10 mouse cellular contexts compared by ENCODE assay signal in the genomic region with DNA sequence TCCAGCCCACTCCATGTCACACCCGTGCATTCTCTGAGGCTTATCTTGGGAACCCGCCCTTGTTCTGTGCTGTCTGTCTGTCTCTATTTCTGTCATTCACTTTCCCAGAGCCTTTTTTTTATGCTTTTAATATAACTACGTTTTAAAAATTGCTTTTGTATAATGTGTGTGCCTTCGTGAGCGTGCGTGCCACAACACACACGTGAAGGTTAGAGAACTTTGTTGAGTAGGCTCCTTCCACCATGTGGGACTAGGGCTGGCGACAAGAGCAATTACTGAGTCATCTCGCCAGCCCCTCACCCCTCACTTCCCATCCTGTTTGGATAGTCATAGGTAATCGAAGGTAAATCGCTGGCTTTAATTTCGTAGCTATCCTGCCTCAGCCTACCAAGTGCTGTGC. TPM values are rescaled to one million over a fixed set of nuclear protein-coding genes. Genes with fewer than 3 reads are reported as not detected.
A peak's percentile ranks its signal among the peaks of the same experiment; 100 is the strongest.
DNase-seq lines count a peak whose midpoint lies in the region; ATAC-seq lines count a peak whose summit lies in the region.
"Had no signal": no experiment of that assay in that cellular context is flagged by ENCODE, and none has a peak within 500 bp of the region (broad histone marks: within the 10 kb centered on the region; RNA-seq: fewer than 3 reads in every experiment).

No protein-coding gene starts in this region.

- H3K9ac ChIP-seq in forebrain, embryonic 12.5 days = no peak overlapping the region
- no peak overlapping the region for H3K9ac ChIP-seq in forebrain, embryonic 14.5 days (ENCODE audit: low read length)
- H3K9ac ChIP-seq in hindbrain, embryonic 15.5 days = no peak overlapping the region
- H3K9ac ChIP-seq in hindbrain, embryonic 16.5 days (ENCODE audit: low read depth, low read length) = no peak overlapping the region
- no peak overlapping the region for H3K9ac ChIP-seq in limb, embryonic 15.5 days

- peaks cover 19% of the 10 kb centered on the region for H3K36me3 ChIP-seq in forebrain, embryonic 12.5 days (replicated peaks)
- H3K36me3 ChIP-seq in forebrain, embryonic 14.5 days (ENCODE audit: control insufficient read depth, insufficient read depth, low read length) = peaks cover 15% of the 10 kb centered on the region
- H3K36me3 ChIP-seq in hindbrain, embryonic 15.5 days = peaks cover 3% of the 10 kb centered on the region; the same call in 1 of the 2 replicates
- peaks cover 1% of the 10 kb centered on the region for H3K36me3 ChIP-seq in hindbrain, embryonic 16.5 days (ENCODE audit: control insufficient read depth, insufficient read depth, low read length)
- H3K36me3 ChIP-seq in limb, embryonic 15.5 days = peaks cover 8% of the 10 kb centered on the region

- no peak overlapping the region for H3K27ac ChIP-seq in forebrain, embryonic 12.5 days
- H3K27ac ChIP-seq in forebrain, embryonic 14.5 days (ENCODE audit: low read depth, low read length) = no peak overlapping the region
- H3K27ac ChIP-seq in hindbrain, embryonic 15.5 days (replicated peaks) = no peak overlapping the region
- no peak overlapping the region for H3K27ac ChIP-seq in hindbrain, embryonic 16.5 days (ENCODE audit: low read depth, low read length)
- peak overlapping the region; percentile 18; the same call in 1 of the 2 replicates for H3K27ac ChIP-seq in limb, embryonic 15.5 days

- H3K27me3 ChIP-seq in forebrain, embryonic 12.5 days = peaks cover 76% of the 10 kb centered on the region
- peaks cover 61% of the 10 kb centered on the region for H3K27me3 ChIP-seq in forebrain, embryonic 14.5 days (replicated peaks; ENCODE audit: control insufficient read depth, insufficient read depth, low read length)
- H3K27me3 ChIP-seq in hindbrain, embryonic 15.5 days = peaks cover 61% of the 10 kb centered on the region
- H3K27me3 ChIP-seq in hindbrain, embryonic 16.5 days (replicated peaks; ENCODE audit: control insufficient read depth, insufficient read depth, low read length) = peaks cover 53% of the 10 kb centered on the region
- peaks cover 43% of the 10 kb centered on the region for H3K27me3 ChIP-seq in limb, embryonic 15.5 days
- H3K27me3 ChIP-seq: Patski had no signal

- 27% methylated on average over 12 of the region's 12 CpGs for WGBS in forebrain, embryonic 12.5 days
- WGBS in forebrain, embryonic 14.5 days = 31% methylated on average over 12 of the region's 12 CpGs
- WGBS in hindbrain, embryonic 15.5 days = 38% methylated on average over 12 of the region's 12 CpGs
- WGBS in hindbrain, embryonic 16.5 days = 34% methylated on average over 12 of the region's 12 CpGs
- WGBS in limb, embryonic 15.5 days = 39% methylated on average over 12 of the region's 12 CpGs

- peaks cover 39% of the 10 kb centered on the region for H3K4me1 ChIP-seq in forebrain, embryonic 12.5 days
- H3K4me1 ChIP-seq in forebrain, embryonic 14.5 days (ENCODE audit: control insufficient read depth, insufficient read depth, low read length) = peaks cover 7% of the 10 kb centered on the region
- H3K4me1 ChIP-seq in hindbrain, embryonic 15.5 days (replicated peaks) = peaks cover 51% of the 10 kb centered on the region
- peaks cover 37% of the 10 kb centered on the region for H3K4me1 ChIP-seq in hindbrain, embryonic 16.5 days (ENCODE audit: control insufficient read depth, insufficient read depth, low read depth, low read length)
- peaks cover 69% of the 10 kb centered on the region for H3K4me1 ChIP-seq in limb, embryonic 15.5 days

- H3K4me2 ChIP-seq in forebrain, embryonic 12.5 days = 0 out of 2 replicates have a peak overlapping the region, but pooled peaks have one; percentile 15
- H3K4me2 ChIP-seq in forebrain, embryonic 14.5 days (ENCODE audit: low read length) = no peak overlapping the region
- H3K4me2 ChIP-seq in hindbrain, embryonic 15.5 days = 0 out of 2 replicates have a peak overlapping the region, but pooled peaks have one; percentile 0
- H3K4me2 ChIP-seq in hindbrain, embryonic 16.5 days (ENCODE audit: low read length) = no peak overlapping the region
- peak overlapping the region; percentile 32 for H3K4me2 ChIP-seq in limb, embryonic 15.5 days

- H3K4me3 ChIP-seq in forebrain, embryonic 12.5 days (replicated peaks) = 0 out of 2 replicates have a peak overlapping the region, but pooled peaks have one; percentile 8
- no peak overlapping the region for H3K4me3 ChIP-seq in forebrain, embryonic 14.5 days (ENCODE audit: low read depth, low read length)
- no peak overlapping the region for H3K4me3 ChIP-seq in hindbrain, embryonic 15.5 days
- H3K4me3 ChIP-seq in hindbrain, embryonic 16.5 days (ENCODE audit: low read length) = no peak overlapping the region
- H3K4me3 ChIP-seq in limb, embryonic 15.5 days = peak overlapping the region; percentile 13; the same call in 1 of the 2 replicates

- no peaks in the 10 kb centered on the region for H3K9me3 ChIP-seq in forebrain, embryonic 12.5 days
- no peaks in the 10 kb centered on the region for H3K9me3 ChIP-seq in forebrain, embryonic 14.5 days (replicated peaks; ENCODE audit: control insufficient read depth, low read length)
- H3K9me3 ChIP-seq in hindbrain, embryonic 15.5 days = no peaks in the 10 kb centered on the region
- H3K9me3 ChIP-seq in hindbrain, embryonic 16.5 days (ENCODE audit: control insufficient read depth, low read length) = no peaks in the 10 kb centered on the region
- no peaks in the 10 kb centered on the region for H3K9me3 ChIP-seq in limb, embryonic 15.5 days

- no peak for DNase-seq in forebrain, embryonic 14.5 days (ENCODE audit: low spot score)
- peak; percentile 14 for DNase-seq in ES-CJ7 (ENCODE audit: low read depth, low spot score)
- DNase-seq in left cerebral cortex, adult 11 months (ENCODE audit: low spot score) = no peak
- DNase-seq in adrenal gland, postnatal 14 days = no peak

- no peak for ATAC-seq in forebrain, embryonic 12.5 days (ENCODE audit: low FRiP score)
- no peak for ATAC-seq in forebrain, embryonic 14.5 days
- no peak for ATAC-seq in hindbrain, embryonic 15.5 days (ENCODE audit: low FRiP score, low read depth)
- no peak for ATAC-seq in hindbrain, embryonic 16.5 days
- ATAC-seq in limb, embryonic 15.5 days (ENCODE audit: insufficient number of reproducible peaks, low FRiP score, low TSS enrichment, low read depth) = no peak
- ATAC-seq: Patski had no signal

RNA-seq across cellular contexts. Expression of a gene that starts 4.0 kb away (rescaled TPM):
- 126 and 127 TPM in 2 replicates for polyA plus RNA-seq in forebrain, embryonic 12.5 days (2016; fragmentation: Nextera tagmentation; extraction: Ambion mirVana)
- polyA plus RNA-seq in forebrain, embryonic 14.5 days (2014; fragmentation: Nextera tagmentation; extraction: Ambion mirVana) = 174 and 199 TPM in 2 replicates
- 161 and 177 TPM in 2 replicates for polyA plus RNA-seq in hindbrain, embryonic 15.5 days (2015; fragmentation: Nextera tagmentation; extraction: Ambion mirVana)
- 173 and 192 TPM in 2 replicates for polyA plus RNA-seq in hindbrain, embryonic 16.5 days (2015; fragmentation: Nextera tagmentation; extraction: Ambion mirVana)
- polyA plus RNA-seq in limb, embryonic 15.5 days (2015; fragmentation: Nextera tagmentation; extraction: Ambion mirVana) = 136 and 149 TPM in 2 replicates
- total RNA-seq in adrenal gland, postnatal 14 days (2021) = 116 and 123 TPM in 2 replicates

RNA-seq across cellular contexts. Expression of a gene that starts 8.1 kb away (rescaled TPM):
- polyA plus RNA-seq in forebrain, embryonic 12.5 days (2016; fragmentation: Nextera tagmentation; extraction: Ambion mirVana) = 692 and 734 TPM in 2 replicates
- 709 and 911 TPM in 2 replicates for polyA plus RNA-seq in forebrain, embryonic 14.5 days (2014; fragmentation: Nextera tagmentation; extraction: Ambion mirVana)
- polyA plus RNA-seq in hindbrain, embryonic 15.5 days (2015; fragmentation: Nextera tagmentation; extraction: Ambion mirVana) = 652 and 684 TPM in 2 replicates
- polyA plus RNA-seq in hindbrain, embryonic 16.5 days (2015; fragmentation: Nextera tagmentation; extraction: Ambion mirVana) = 576 and 598 TPM in 2 replicates
- polyA plus RNA-seq in limb, embryonic 15.5 days (2015; fragmentation: Nextera tagmentation; extraction: Ambion mirVana) = 859 and 940 TPM in 2 replicates
- total RNA-seq in adrenal gland, postnatal 14 days (2021) = 1,600 and 1,776 TPM in 2 replicates

RNA-seq across cellular contexts. Expression of a gene that starts 9.6 kb away (rescaled TPM):
- polyA plus RNA-seq in forebrain, embryonic 12.5 days (2016; fragmentation: Nextera tagmentation; extraction: Ambion mirVana) = 1.6 and 2.8 TPM in 2 replicates
- 1.7 and 3.2 TPM in 2 replicates for polyA plus RNA-seq in forebrain, embryonic 14.5 days (2014; fragmentation: Nextera tagmentation; extraction: Ambion mirVana)
- 7.0 and 8.6 TPM in 2 replicates for polyA plus RNA-seq in hindbrain, embryonic 15.5 days (2015; fragmentation: Nextera tagmentation; extraction: Ambion mirVana)
- polyA plus RNA-seq in hindbrain, embryonic 16.5 days (2015; fragmentation: Nextera tagmentation; extraction: Ambion mirVana) = 9.3 and 15.5 TPM in 2 replicates
- 91.2 and 97.7 TPM in 2 replicates for polyA plus RNA-seq in limb, embryonic 15.5 days (2015; fragmentation: Nextera tagmentation; extraction: Ambion mirVana)
- total RNA-seq in adrenal gland, postnatal 14 days (2021) = not detected in 2 replicates

RNA-seq across cellular contexts. Expression of a gene that starts 15.4 kb away (rescaled TPM):
- polyA plus RNA-seq in forebrain, embryonic 12.5 days (2016; fragmentation: Nextera tagmentation; extraction: Ambion mirVana) = 17.0 and 17.6 TPM in 2 replicates
- 84.4 and 87.4 TPM in 2 replicates for polyA plus RNA-seq in forebrain, embryonic 14.5 days (2014; fragmentation: Nextera tagmentation; extraction: Ambion mirVana)
- polyA plus RNA-seq in hindbrain, embryonic 15.5 days (2015; fragmentation: Nextera tagmentation; extraction: Ambion mirVana) = 133 and 145 TPM in 2 replicates
- polyA plus RNA-seq in hindbrain, embryonic 16.5 days (2015; fragmentation: Nextera tagmentation; extraction: Ambion mirVana) = 164 and 190 TPM in 2 replicates
- polyA plus RNA-seq in limb, embryonic 15.5 days (2015; fragmentation: Nextera tagmentation; extraction: Ambion mirVana) = 6.9 and 9.6 TPM in 2 replicates
- total RNA-seq in adrenal gland, postnatal 14 days (2021) = 4.6 and 5.6 TPM in 2 replicates
- total RNA-seq: gastrocnemius, postnatal 14 days had no signal

RNA-seq across cellular contexts. Expression of a gene that starts 25.0 kb away (rescaled TPM):
- polyA plus RNA-seq in forebrain, embryonic 12.5 days (2016; fragmentation: Nextera tagmentation; extraction: Ambion mirVana) = 309 and 314 TPM in 2 replicates
- 363 and 380 TPM in 2 replicates for polyA plus RNA-seq in forebrain, embryonic 14.5 days (2014; fragmentation: Nextera tagmentation; extraction: Ambion mirVana)
- polyA plus RNA-seq in hindbrain, embryonic 15.5 days (2015; fragmentation: Nextera tagmentation; extraction: Ambion mirVana) = 393 and 420 TPM in 2 replicates
- 429 and 441 TPM in 2 replicates for polyA plus RNA-seq in hindbrain, embryonic 16.5 days (2015; fragmentation: Nextera tagmentation; extraction: Ambion mirVana)
- 274 and 278 TPM in 2 replicates for polyA plus RNA-seq in limb, embryonic 15.5 days (2015; fragmentation: Nextera tagmentation; extraction: Ambion mirVana)
- total RNA-seq in adrenal gland, postnatal 14 days (2021) = 235 and 252 TPM in 2 replicates

Comparison
In these comparisons a context has a peak if more than half of its experiments do, and no peak if none do; other contexts are left out.
1. H3K4me2 ChIP-seq: peak in forebrain, embryonic 12.5 days (single experiment), hindbrain, embryonic 15.5 days (single experiment) and limb, embryonic 15.5 days (single experiment); none in forebrain, embryonic 14.5 days (single experiment) and hindbrain, embryonic 16.5 days (single experiment).
2. H3K4me3 ChIP-seq: peak in forebrain, embryonic 12.5 days (single experiment) and limb, embryonic 15.5 days (single experiment); none in forebrain, embryonic 14.5 days (single experiment), hindbrain, embryonic 15.5 days (single experiment) and hindbrain, embryonic 16.5 days (single experiment).